Mouse (Mus musculus) regulatory T cell (primary cell): ENCODE results near the gene Plcl2.

Experiments used
- in situ Hi-C: fragments of 300-600 bp; cut with MboI, MseI; formaldehyde crosslinking; loops from one replicate; pipeline ENCODE4 v1.15.1; 2025; ENCODE audit warnings: high pct_unique_total_duplicates

Plcl2 gene

GRCm38 (mm10) chr17:50509251-50510104 lies at the start of gene Plcl2:
TSS of gene Plcl2 (plus strand) at chr17:50509403.
- in situ Hi-C loops = loop anchor here (10.0 kb wide), 1 partner anchor 215 kb away; the partner anchor contains the start of gene Dazl

- in situ Hi-C loops = no loop called here
These were observed 48.9 kb upstream of the Plcl2 start for GRCm38 (mm10) chr17:50460301-50460700.

- in situ Hi-C loops = no loop called here
These were observed 41.8 kb upstream of the Plcl2 start for GRCm38 (mm10) chr17:50467438-50467837.

GRCm38 (mm10) chr17:50469126-50469525 lies 40.1 kb upstream of the Plcl2 start:
- in situ Hi-C loops = no loop called here

- in situ Hi-C loops = no loop called here
These were observed 39.4 kb upstream of the Plcl2 start for GRCm38 (mm10) chr17:50469543-50470431.

GRCm38 (mm10) chr17:50470432-50471078 lies 38.6 kb upstream of the Plcl2 start:
- in situ Hi-C loops = no loop called here

DNA sequence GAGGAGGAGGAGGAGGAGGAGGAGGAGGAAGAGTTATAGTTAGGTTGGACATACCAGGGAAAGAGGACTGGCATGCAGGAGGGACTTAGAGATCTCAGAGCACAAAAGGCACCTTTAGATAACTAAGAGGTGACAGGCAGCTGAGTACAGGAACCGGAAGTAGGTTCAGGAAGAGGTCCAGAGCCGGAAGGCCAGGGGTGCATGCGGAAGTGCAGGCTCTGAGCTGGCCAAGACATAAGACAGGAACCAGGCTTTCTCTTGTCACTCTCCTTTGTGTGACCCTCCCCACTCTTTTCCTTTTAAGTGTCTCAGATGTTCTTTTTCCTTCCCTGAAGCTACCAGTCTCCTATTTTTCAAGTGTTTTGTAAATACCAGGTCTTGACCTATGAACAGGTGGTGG lies 38.0 kb upstream of the Plcl2 start:
- in situ Hi-C loops = no loop called here

GRCm38 (mm10) chr17:50477277-50477676 lies 31.9 kb upstream of the Plcl2 start:
- in situ Hi-C loops = no loop called here

DNA sequence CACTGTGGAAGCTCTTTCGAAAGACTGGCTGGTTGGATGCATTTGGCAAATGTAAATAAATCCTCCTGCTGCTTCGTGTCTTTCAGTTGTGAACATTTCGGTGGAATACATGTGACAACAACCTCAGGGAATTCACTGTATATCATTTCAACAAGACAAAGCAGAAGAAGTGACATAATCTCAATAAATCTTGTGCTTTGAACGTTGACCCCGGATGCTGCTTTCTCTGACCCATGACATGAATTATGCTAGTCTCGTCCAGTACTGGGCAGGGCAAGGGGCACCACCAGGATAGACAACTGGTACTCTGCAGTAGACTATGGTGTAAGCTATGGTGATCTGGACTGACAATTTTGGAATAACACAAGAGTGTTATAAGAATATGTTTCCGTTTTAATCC lies 28.3 kb upstream of the Plcl2 start:
- in situ Hi-C loops = no loop called here

DNA sequence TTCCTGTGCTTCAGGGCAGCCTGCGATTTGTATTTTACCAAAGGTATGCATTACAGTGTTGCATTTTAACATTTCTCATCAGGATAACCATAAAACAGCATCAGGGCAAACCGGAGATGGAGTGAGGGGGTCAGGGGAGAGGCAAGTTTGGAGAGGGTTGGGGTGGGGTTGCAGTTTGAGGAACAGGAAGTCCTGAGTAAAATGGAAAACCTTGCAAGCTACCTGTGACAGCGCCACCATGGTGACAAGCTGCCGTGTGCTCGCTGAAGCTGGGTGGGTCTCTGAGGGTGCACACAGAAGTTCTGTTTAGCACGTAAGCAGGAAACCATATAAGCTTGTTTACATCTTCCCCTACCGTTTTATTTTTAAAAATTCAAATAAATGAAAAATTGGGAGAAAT lies 25.5 kb upstream of the Plcl2 start:
- in situ Hi-C loops = no loop called here

GRCm38 (mm10) chr17:50484981-50485380 lies 24.2 kb upstream of the Plcl2 start:
- in situ Hi-C loops = no loop called here

GRCm38 (mm10) chr17:50487058-50487618 lies 22.1 kb upstream of the Plcl2 start:
- in situ Hi-C loops = no loop called here

DNA sequence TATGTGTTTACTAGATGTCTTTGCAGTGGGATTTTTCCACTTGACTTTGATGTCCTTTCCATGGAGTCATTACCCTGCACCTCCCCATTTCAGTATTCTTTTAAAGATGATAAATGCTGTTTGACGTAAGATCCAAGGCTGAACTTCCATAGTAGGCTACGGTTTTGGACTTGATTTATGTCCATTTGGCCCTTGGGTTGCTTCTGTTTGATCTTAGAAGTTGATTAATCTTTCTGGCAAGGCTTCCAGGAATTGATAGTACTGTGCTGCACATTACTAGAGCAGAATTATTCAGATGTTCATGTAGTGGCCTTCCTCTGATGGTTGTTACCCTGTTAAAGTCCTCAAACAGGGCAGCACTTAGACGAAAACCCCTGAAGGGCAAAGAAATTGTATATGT lies 21.5 kb upstream of the Plcl2 start:
- in situ Hi-C loops = no loop called here

- in situ Hi-C loops = no loop called here
These were observed 20.8 kb upstream of the Plcl2 start for GRCm38 (mm10) chr17:50488406-50488805.

DNA sequence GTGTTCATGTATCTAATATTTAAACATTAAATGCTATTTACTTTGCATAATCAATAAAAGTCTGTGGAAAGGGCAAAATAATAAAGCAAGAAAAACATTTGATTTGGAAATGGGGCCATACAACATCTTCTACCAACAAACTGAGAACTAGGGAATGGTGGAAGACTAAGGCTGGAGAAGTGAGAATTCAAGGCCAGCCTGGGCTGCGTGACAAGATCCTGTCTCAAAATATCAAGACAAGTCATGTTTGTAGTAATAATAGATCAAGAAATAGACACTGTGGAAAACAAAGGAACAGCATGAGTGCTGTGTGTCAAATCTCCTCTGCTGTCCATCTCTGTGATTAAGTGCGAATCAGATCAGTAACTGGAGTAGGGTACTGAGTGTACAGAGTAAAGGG lies 20.3 kb upstream of the Plcl2 start:
- in situ Hi-C loops = no loop called here

GRCm38 (mm10) chr17:50490644-50491430 lies 18.4 kb upstream of the Plcl2 start:
- in situ Hi-C loops = no loop called here

DNA sequence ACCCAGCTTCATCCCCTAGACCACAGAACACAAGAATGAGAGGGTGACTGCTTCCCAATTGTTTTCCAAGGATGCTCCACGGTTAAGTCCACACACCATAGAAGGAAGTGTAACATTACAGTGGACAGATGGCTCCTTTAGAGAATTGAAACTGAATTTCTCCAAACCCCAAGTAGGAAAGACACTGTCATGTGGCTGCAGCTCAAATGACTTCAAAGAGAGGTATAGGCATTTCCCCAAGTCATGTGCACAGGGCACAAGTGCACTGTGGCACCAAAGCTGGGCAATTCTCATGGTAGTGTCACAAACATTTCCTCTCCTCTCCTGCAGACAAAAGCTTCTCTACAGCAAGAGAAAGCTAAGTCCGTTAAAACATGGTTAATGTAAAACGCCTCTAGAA lies 17.7 kb upstream of the Plcl2 start:
- in situ Hi-C loops = no loop called here

GRCm38 (mm10) chr17:50495216-50495889 lies 13.8 kb upstream of the Plcl2 start:
- in situ Hi-C loops = no loop called here

DNA sequence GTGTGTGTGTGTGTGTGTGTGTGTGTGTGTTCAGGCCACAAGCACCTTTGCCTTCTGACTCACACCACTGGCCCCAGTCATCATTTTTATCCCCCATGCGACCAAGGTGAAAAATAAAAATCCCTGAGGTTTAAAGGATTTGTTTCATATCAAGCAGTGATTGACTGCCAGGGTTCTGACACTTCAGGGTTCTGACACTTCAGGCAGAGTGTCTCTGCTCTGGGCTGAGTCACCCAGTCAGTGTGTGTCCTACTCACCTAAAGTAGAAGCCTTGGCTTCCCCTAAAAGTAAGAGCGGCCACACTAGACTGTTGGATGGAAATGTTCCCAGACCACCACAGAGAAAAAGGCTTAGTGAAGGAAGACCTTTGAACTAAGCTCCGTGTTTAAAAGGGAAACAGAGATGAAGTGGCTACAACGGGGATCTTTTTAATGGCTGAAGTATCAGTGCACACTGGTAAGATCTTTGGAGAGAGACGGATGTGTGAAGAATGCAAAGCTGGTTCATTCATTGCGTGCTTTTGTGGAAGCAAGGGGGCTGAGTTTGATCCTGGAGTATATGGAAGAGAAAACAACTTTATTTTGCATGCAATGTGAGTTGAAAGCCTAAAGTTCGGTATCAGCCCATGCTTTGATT lies 11.0 kb upstream of the Plcl2 start:
- in situ Hi-C loops = no loop called here
